ENCODE assay signal across 19 mouse cellular contexts in genomic region chr11:64562771-64563170, GRCm38 (mm10).
"Had no signal": no experiment of that assay in that cellular context is flagged by ENCODE, and none has a peak within 500 bp of the region (broad histone marks: within the 10 kb centered on the region; RNA-seq: fewer than 3 reads in every experiment).

No protein-coding gene starts in this region.

- H3K9ac ChIP-seq: hindbrain, embryonic 13.5 days; hindbrain, embryonic 15.5 days; limb, embryonic 12.5 days; liver, embryonic 13.5 days; liver, embryonic 15.5 days; liver, postnatal 0 days had no signal

- H3K9me3 ChIP-seq: hindbrain, embryonic 13.5 days; hindbrain, embryonic 15.5 days; limb, embryonic 10.5 days; limb, embryonic 12.5 days; liver, embryonic 13.5 days; liver, embryonic 15.5 days had no signal

- H3K4me2 ChIP-seq: hindbrain, embryonic 13.5 days; hindbrain, embryonic 15.5 days; limb, embryonic 12.5 days; liver, embryonic 11.5 days; liver, embryonic 13.5 days; liver, embryonic 15.5 days had no signal

- H3K27me3 ChIP-seq: hindbrain, embryonic 13.5 days; hindbrain, embryonic 15.5 days; limb, embryonic 12.5 days; liver, embryonic 13.5 days; liver, embryonic 15.5 days had no signal

- H3K27ac ChIP-seq: hindbrain, embryonic 13.5 days; hindbrain, embryonic 15.5 days; hindbrain, postnatal 0 days; layer of hippocampus, adult 2 months; left cerebral cortex, adult 2 months; limb, embryonic 10.5 days; limb, embryonic 12.5 days; liver, embryonic 13.5 days; liver, embryonic 15.5 days had no signal

- H3K4me1 ChIP-seq: hindbrain, embryonic 13.5 days; hindbrain, embryonic 15.5 days; limb, embryonic 12.5 days; liver, embryonic 13.5 days; liver, embryonic 15.5 days had no signal

- DNase-seq: gastrocnemius, postnatal 14 days; gastrocnemius, postnatal 36 days; kidney, adult 11 months; kidney, adult 2 months; kidney, postnatal 10 days; kidney, postnatal 25 days; kidney, postnatal 4 days; liver; liver, embryonic 13.5 days; liver, postnatal 0 days had no signal

- H3K4me3 ChIP-seq: hindbrain, embryonic 13.5 days; hindbrain, embryonic 15.5 days; layer of hippocampus, adult 2 months; left cerebral cortex, adult 2 months; limb, embryonic 10.5 days; limb, embryonic 12.5 days; liver, embryonic 13.5 days; liver, embryonic 15.5 days had no signal

- H3K36me3 ChIP-seq: hindbrain, embryonic 13.5 days; hindbrain, embryonic 15.5 days; limb, embryonic 10.5 days; limb, embryonic 12.5 days; liver, embryonic 13.5 days; liver, embryonic 15.5 days had no signal
